Mouse (Mus musculus): Measurements from ENCODE around the gene Olfr209. TPM values are rescaled to one million over a fixed set of nuclear protein-coding genes. Genes with fewer than 3 reads are reported as not detected.

The Olfr209 gene
- polyA plus RNA-seq (2015; fragmentation: Nextera tagmentation; extraction: Ambion mirVana): not detected in 2 replicates

GRCm38 (mm10) chr16:59363893-59364292 is at the start of gene Olfr209:
Gene Olfr209 (minus strand): TSS chr16:59363993.

GRCm38 (mm10) chr16:59407032-59407431 is 43.2 kb upstream of the Olfr209 start, which contains the start of gene Gabrr3:
Gene Gabrr3 (plus strand): TSS chr16:59407332.

GRCm38 (mm10) chr16:59349146-59349545 is 14.6 kb downstream of the Olfr209 start, which contains the start of gene Olfr206:
Gene Olfr206 (minus strand): TSS chr16:59349246.

GRCm38 (mm10) chr16:59331038-59331437 is 32.8 kb downstream of the Olfr209 start, which contains the start of gene Olfr205:
Gene Olfr205 (minus strand): TSS chr16:59331138.

DNA sequence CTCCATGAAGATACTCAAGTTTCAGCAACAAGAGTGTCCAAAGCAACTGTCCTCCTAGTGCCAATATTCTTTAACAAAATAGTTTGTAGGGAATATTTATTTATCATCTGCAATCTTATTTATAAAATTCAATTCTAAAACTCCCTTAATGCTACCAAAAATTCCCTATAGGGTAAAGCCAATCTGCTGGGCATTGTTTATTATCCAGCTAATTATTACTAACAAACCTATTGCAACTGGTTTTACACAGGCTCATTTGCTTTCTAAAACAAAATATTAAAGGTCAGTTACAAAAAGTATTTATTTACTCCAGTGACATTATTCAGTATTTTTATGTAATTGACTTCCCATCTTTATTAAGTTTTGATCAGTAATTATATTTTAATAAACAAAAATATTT is 45.6 kb downstream of the Olfr209 start, which contains the start of gene Olfr204:
Olfr204 (minus strand) TSS at position 101 of the 400 bp plus-strand sequence.

Other genes with a start within 250 kb of the Olfr209 start
- gene Olfr194, start 242.9 kb downstream of the Olfr209 start, polyA plus RNA-seq (2015; fragmentation: Nextera tagmentation; extraction: Ambion mirVana): not detected in 2 replicates
- not detected in 2 replicates for gene Olfr195, start 216.9 kb downstream of the Olfr209 start, polyA plus RNA-seq (2015; fragmentation: Nextera tagmentation; extraction: Ambion mirVana)
- gene Olfr196, start 193.5 kb downstream of the Olfr209 start, polyA plus RNA-seq (2015; fragmentation: Nextera tagmentation; extraction: Ambion mirVana): not detected in 2 replicates
- not detected in 2 replicates for gene Olfr198, start 160.5 kb downstream of the Olfr209 start, polyA plus RNA-seq (2015; fragmentation: Nextera tagmentation; extraction: Ambion mirVana)
- gene Olfr199, start 144.2 kb downstream of the Olfr209 start, polyA plus RNA-seq (2015; fragmentation: Nextera tagmentation; extraction: Ambion mirVana): not detected in 2 replicates
- not detected in 2 replicates for gene Olfr201, start 91.4 kb downstream of the Olfr209 start, polyA plus RNA-seq (2015; fragmentation: Nextera tagmentation; extraction: Ambion mirVana)
- not detected in 2 replicates for gene Olfr202, start 77.2 kb downstream of the Olfr209 start, polyA plus RNA-seq (2015; fragmentation: Nextera tagmentation; extraction: Ambion mirVana)
- gene Olfr203, start 65.1 kb downstream of the Olfr209 start, polyA plus RNA-seq (2015; fragmentation: Nextera tagmentation; extraction: Ambion mirVana): not detected in 2 replicates
- not detected in 2 replicates for gene Olfr204, start 45.7 kb downstream of the Olfr209 start, polyA plus RNA-seq (2015; fragmentation: Nextera tagmentation; extraction: Ambion mirVana)
- gene Olfr205, start 32.9 kb downstream of the Olfr209 start, polyA plus RNA-seq (2015; fragmentation: Nextera tagmentation; extraction: Ambion mirVana): not detected in 2 replicates
- gene Olfr206, start 14.7 kb downstream of the Olfr209 start, polyA plus RNA-seq (2015; fragmentation: Nextera tagmentation; extraction: Ambion mirVana): not detected in 2 replicates
- not detected in 2 replicates for gene Gabrr3, start 43.3 kb upstream of the Olfr209 start, polyA plus RNA-seq (2015; fragmentation: Nextera tagmentation; extraction: Ambion mirVana)
- 15.9 and 16.5 TPM in 2 replicates for gene Riox2, start 107.8 kb upstream of the Olfr209 start, polyA plus RNA-seq (2015; fragmentation: Nextera tagmentation; extraction: Ambion mirVana)
- gene Crybg3, start 237.0 kb upstream of the Olfr209 start, polyA plus RNA-seq (2015; fragmentation: Nextera tagmentation; extraction: Ambion mirVana): 2.0 and 2.6 TPM in 2 replicates

Measured in spleen, postnatal 0 days (tissue).